Comparison of ENCODE assay signal across 8 mouse cellular contexts in the genomic region with DNA sequence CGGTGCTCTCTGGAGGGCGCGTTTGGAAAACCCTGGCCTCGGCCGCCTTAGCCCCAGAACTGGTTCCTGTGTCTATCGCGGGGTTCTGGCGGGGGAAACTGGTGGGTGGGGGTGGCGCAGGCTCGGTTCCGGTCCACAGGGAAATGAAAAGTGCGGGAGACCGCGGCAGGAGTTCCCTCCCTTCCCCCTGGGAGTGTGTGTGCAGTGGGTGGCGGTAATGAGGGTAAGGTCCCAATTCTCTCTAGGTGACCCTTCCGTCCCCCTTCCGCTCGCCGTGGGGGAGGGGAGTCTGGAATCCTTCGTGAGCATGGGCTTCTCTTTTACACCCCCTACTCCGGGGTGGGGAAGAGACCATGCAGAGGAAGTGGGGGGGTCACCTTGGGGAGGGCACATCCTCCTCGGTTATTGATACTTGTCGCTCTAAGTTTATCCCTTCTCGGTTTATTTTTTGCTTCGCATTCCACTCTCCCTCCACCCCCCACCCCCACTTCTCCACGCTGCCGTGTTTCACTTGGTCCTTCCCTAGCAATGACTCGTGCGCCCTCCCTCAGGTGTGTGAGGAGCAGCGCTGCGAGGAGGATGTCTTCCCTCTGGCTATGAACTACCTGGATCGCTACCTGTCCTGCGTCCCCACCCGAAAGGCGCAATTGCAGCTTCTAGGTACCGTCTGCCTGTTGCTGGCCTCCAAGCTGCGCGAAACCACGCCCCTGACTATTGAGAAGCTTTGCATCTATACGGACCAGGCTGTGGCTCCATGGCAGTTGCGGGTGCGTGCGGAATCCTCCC. TPM values are rescaled to one million over a fixed set of nuclear protein-coding genes. Genes with fewer than 3 reads are reported as not detected.
DNase-seq lines count a peak whose midpoint lies in the region; ATAC-seq and TF ChIP-seq lines count a peak whose summit lies in the region.

No protein-coding gene starts in this region.

- TF ChIP-seq CTCF in lung, postnatal 0 days (IDR thresholded peaks at IDR 0.05): no peak

- no peaks in the 10 kb centered on the region for H3K9me3 ChIP-seq in heart, embryonic 10.5 days
- H3K9me3 ChIP-seq in lung, postnatal 0 days (ENCODE audit: low read length): no peaks in the 10 kb centered on the region

- H3K4me2 ChIP-seq in lung, postnatal 0 days (replicated peaks; ENCODE audit: low read depth, low read length): peak overlapping the region; percentile 91

- no peak for TF ChIP-seq EP300 in lung, postnatal 0 days (IDR thresholded peaks at IDR 0.05)

- peak; percentile 42 to 54 for DNase-seq in spleen, adult 18-20 months
- DNase-seq in spleen, adult 12 weeks (ENCODE audit: low spot score): no peak
- DNase-seq in cerebellum, postnatal 14 days: peak; percentile 30 to 50
- DNase-seq in heart, embryonic 10.5 days (ENCODE audit: low spot score): peak; percentile 86
- peak; percentile 43 to 50 for DNase-seq in kidney, adult 8-10 months
- DNase-seq in lung, postnatal 0 days (ENCODE audit: low spot score): peak; percentile 57
- DNase-seq in spleen, postnatal 36 days (ENCODE audit: low spot score in 2 of 2): peak; percentile 43 to 61

- H3K4me1 ChIP-seq in heart, embryonic 10.5 days: peaks cover 45% of the 10 kb centered on the region
- H3K4me1 ChIP-seq in lung, postnatal 0 days (ENCODE audit: insufficient read depth, low read depth, low read length): peaks cover 26% of the 10 kb centered on the region

- H3K9ac ChIP-seq in lung, postnatal 0 days (replicated peaks; ENCODE audit: low read depth): peak overlapping the region; percentile 72

- H3K36me3 ChIP-seq in heart, embryonic 10.5 days: peaks cover 38% of the 10 kb centered on the region
- no peaks in the 10 kb centered on the region for H3K36me3 ChIP-seq in lung, postnatal 0 days (ENCODE audit: insufficient read depth, low read length)

- H3K27me3 ChIP-seq in heart, embryonic 10.5 days (ENCODE audit: insufficient read depth, poor library complexity, severe bottlenecking): no peaks in the 10 kb centered on the region
- no peaks in the 10 kb centered on the region for H3K27me3 ChIP-seq in lung, postnatal 0 days (replicated peaks; ENCODE audit: insufficient read depth, low read length)

- WGBS in heart, embryonic 10.5 days: under 1% methylated on average over 42 of the region's 43 CpGs
- WGBS in lung, postnatal 0 days: under 1% methylated on average over 40 of the region's 43 CpGs

- peak overlapping the region; percentile 99 for H3K27ac ChIP-seq in heart, embryonic 10.5 days
- H3K27ac ChIP-seq in lung, postnatal 0 days (ENCODE audit: low read length): peak overlapping the region; percentile 94

- H3K4me3 ChIP-seq in heart, embryonic 10.5 days: peak overlapping the region; percentile 96
- peak overlapping the region; percentile 76 for H3K4me3 ChIP-seq in lung, postnatal 0 days (ENCODE audit: low read depth, low read length)

- ATAC-seq in lung, postnatal 0 days: no peak
- ATAC-seq in granulocyte monocyte progenitor cell, adult 5-6 weeks (replicated peaks; ENCODE audit: poor library complexity, severe bottlenecking): no peak

RNA-seq across cellular contexts. Expression of a gene that starts 16.9 kb away (rescaled TPM):
- polyA plus RNA-seq in heart, embryonic 10.5 days (2016; fragmentation: Nextera tagmentation; extraction: Ambion mirVana): 37.0 and 43.0 TPM in 2 replicates
- polyA plus RNA-seq in lung, postnatal 0 days (2015; fragmentation: Nextera tagmentation; extraction: Ambion mirVana): 9.9 and 10.4 TPM in 2 replicates
- total RNA-seq in granulocyte monocyte progenitor cell, adult 5-6 weeks (2014; fragmentation: Nextera tagmentation): 16.2 and 17.8 TPM in 2 replicates
- 12.6 and 16.0 TPM in 2 replicates for total RNA-seq in granulocyte monocyte progenitor cell, adult 5-6 weeks (2017)

RNA-seq across cellular contexts. Expression of a gene that starts 17.0 kb away (rescaled TPM):
- 36.5 and 42.8 TPM in 2 replicates for polyA plus RNA-seq in heart, embryonic 10.5 days (2016; fragmentation: Nextera tagmentation; extraction: Ambion mirVana)
- 31.6 and 32.8 TPM in 2 replicates for polyA plus RNA-seq in lung, postnatal 0 days (2015; fragmentation: Nextera tagmentation; extraction: Ambion mirVana)
- total RNA-seq in granulocyte monocyte progenitor cell, adult 5-6 weeks (2014; fragmentation: Nextera tagmentation): 26.3 and 36.3 TPM in 2 replicates
- total RNA-seq in granulocyte monocyte progenitor cell, adult 5-6 weeks (2017): 25.0 and 29.5 TPM in 2 replicates

RNA-seq across cellular contexts. Expression of a gene that starts 17.0 kb away (rescaled TPM):
- 1.6 and 2.1 TPM in 2 replicates for polyA plus RNA-seq in heart, embryonic 10.5 days (2016; fragmentation: Nextera tagmentation; extraction: Ambion mirVana)
- polyA plus RNA-seq in lung, postnatal 0 days (2015; fragmentation: Nextera tagmentation; extraction: Ambion mirVana): 0.64 and 1.4 TPM in 2 replicates
- total RNA-seq in granulocyte monocyte progenitor cell, adult 5-6 weeks (2014; fragmentation: Nextera tagmentation): 0.41 and 2.2 TPM in 2 replicates
- total RNA-seq in granulocyte monocyte progenitor cell, adult 5-6 weeks (2017): 2.5 and 3.1 TPM in 2 replicates

RNA-seq across cellular contexts. Expression of a gene that starts 36.1 kb away (rescaled TPM):
- polyA plus RNA-seq in heart, embryonic 10.5 days (2016; fragmentation: Nextera tagmentation; extraction: Ambion mirVana): 3.2 and 4.5 TPM in 2 replicates
- polyA plus RNA-seq in lung, postnatal 0 days (2015; fragmentation: Nextera tagmentation; extraction: Ambion mirVana): 3.3 and 4.1 TPM in 2 replicates
- total RNA-seq in granulocyte monocyte progenitor cell, adult 5-6 weeks (2014; fragmentation: Nextera tagmentation): 4.1 and 6.8 TPM in 2 replicates
- 1.5 and 4.1 TPM in 2 replicates for total RNA-seq in granulocyte monocyte progenitor cell, adult 5-6 weeks (2017)
